Mouse (Mus musculus) ES-Bruce4 (cell line): ENCODE measurements around the gene Slc30a2. TPM values are rescaled to one million over a fixed set of nuclear protein-coding genes. Genes with fewer than 3 reads are reported as not detected.

ENCODE experiments used
- H3K27ac ChIP-seq: 2 replicates; pipeline ENCODE4 v1.5.1; 2012; ENCODE audit warnings: low read length, inconsistent platforms; ENCODE audit not compliant: insufficient read depth
- H3K27me3 ChIP-seq: 2 replicates; pipeline ENCODE4 v1.6.1; 2012; ENCODE audit warnings: mild to moderate bottlenecking, low read length, inconsistent platforms; ENCODE audit not compliant: control insufficient read depth, poor library complexity, insufficient read depth, severe bottlenecking
- H3K36me3 ChIP-seq: 2 replicates; pipeline ENCODE4 v1.6.1; 2012; ENCODE audit warnings: inconsistent platforms, mild to moderate bottlenecking, low read length, moderate library complexity; ENCODE audit not compliant: control insufficient read depth, poor library complexity, insufficient read depth, severe bottlenecking
- H3K4me1 ChIP-seq: one replicate; pipeline ENCODE4 v1.8.1; 2011; ENCODE audit warnings: low read length; ENCODE audit not compliant: control insufficient read depth, insufficient read depth
- H3K4me3 ChIP-seq: 2 replicates; pipeline ENCODE4 v1.5.1; 2011; ENCODE audit warnings: low read depth, mild to moderate bottlenecking, low read length
- H3K9ac ChIP-seq: 2 replicates; pipeline ENCODE4 v1.6.1; 2012; ENCODE audit warnings: low read depth, mild to moderate bottlenecking, inconsistent platforms; ENCODE audit not compliant: poor library complexity, severe bottlenecking
- H3K9me3 ChIP-seq: replicated peaks from 2 replicates; pipeline ENCODE4 v1.6.1; 2012; ENCODE audit warnings: mild to moderate bottlenecking, low read length, inconsistent platforms; ENCODE audit not compliant: control insufficient read depth, poor library complexity, insufficient read depth, severe bottlenecking
- CTCF ChIP-seq: IDR thresholded peaks from one replicate; pipeline ENCODE4 v1.8.1; 2011; ENCODE audit warnings: low read depth, low read length
- EP300 ChIP-seq: IDR thresholded peaks from 2 replicates; pipeline ENCODE4 v1.6.1; 2011; ENCODE audit warnings: low read depth, low read length; ENCODE audit not compliant: insufficient read depth
- POLR2A ChIP-seq: IDR thresholded peaks from one replicate; pipeline ENCODE4 v1.8.1; 2011; ENCODE audit warnings: low read length; ENCODE audit not compliant: insufficient read depth
- polyA plus RNA-seq: library from polyadenylated mRNA; stranded (reverse); fragments of >200 nt; gene quantifications from 2 replicates; pipeline ENCODE4 v1.2.4, GENCODE M21; 2011; ENCODE audit warnings: low read depth; ENCODE audit not compliant: missing spikeins, insufficient read depth, insufficient read length

The Slc30a2 gene
- polyA plus RNA-seq, 1 experiment, result 4.9 TPM

GRCm38 (mm10) chr4:134391636-134392035, 48.7 kb downstream of the Slc30a2 start:
- no peak overlapping the region for H3K9ac ChIP-seq
- H3K27me3 ChIP-seq, result no peaks in the 10 kb centered on the region
- H3K4me3 ChIP-seq, result no peak overlapping the region
- H3K9me3 ChIP-seq, result no peaks in the 10 kb centered on the region; the same call in 1 of the 2 replicates
- peaks cover 3% of the 10 kb centered on the region for H3K4me1 ChIP-seq
- no peak for TF ChIP-seq EP300
- TF ChIP-seq CTCF, result no peak
- no peak for TF ChIP-seq POLR2A
- H3K27ac ChIP-seq, result no peak overlapping the region
- no peaks in the 10 kb centered on the region for H3K36me3 ChIP-seq

- Histone ChIP-seq H3K9ac (no peak overlapping the region), H3K36me3 (no peaks in the 10 kb centered on the region), H3K27ac (no peak overlapping the region), H3K4me3 (peak overlapping the region; percentile 56), H3K9me3 (no peaks in the 10 kb centered on the region; the same call in 1 of the 2 replicates), H3K4me1 (peaks cover 1% of the 10 kb centered on the region), H3K27me3 (no peaks in the 10 kb centered on the region)
- no peak for TF ChIP-seq CTCF
- TF ChIP-seq POLR2A, result no peak
- no peak for TF ChIP-seq EP300
These were observed 49.6 kb downstream of the Slc30a2 start for GRCm38 (mm10) chr4:134392595-134392994.

GRCm38 (mm10) chr4:134393026-134393425, 50.0 kb downstream of the Slc30a2 start:
- Histone ChIP-seq H3K9ac (no peak overlapping the region), H3K27me3 (no peaks in the 10 kb centered on the region), H3K4me1 (peaks cover 3% of the 10 kb centered on the region), H3K9me3 (no peaks in the 10 kb centered on the region; the same call in 1 of the 2 replicates), H3K36me3 (no peaks in the 10 kb centered on the region), H3K4me3 (no peak overlapping the region), H3K27ac (no peak overlapping the region)
- TF ChIP-seq CTCF (peak; percentile 77), EP300 (no peak)

DNA sequence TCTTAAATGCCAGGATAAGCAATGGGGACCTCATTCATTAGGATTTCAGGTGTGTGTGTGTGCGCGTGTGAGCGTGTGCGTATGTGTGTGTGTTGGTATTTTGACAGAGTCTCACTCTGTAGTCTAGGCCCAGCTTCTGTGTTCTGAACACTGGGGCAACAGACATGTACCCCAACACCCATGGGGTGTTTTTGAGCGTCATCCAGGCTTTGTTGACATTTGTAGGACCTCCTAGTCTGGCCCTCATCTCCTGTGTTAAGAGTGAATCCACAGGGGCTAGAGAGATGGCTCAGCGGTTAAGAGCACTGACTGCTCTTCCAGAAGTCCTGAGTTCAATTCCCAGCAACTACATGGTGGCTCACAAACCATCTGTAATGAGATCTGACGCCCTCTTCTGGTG, 52.2 kb downstream of the Slc30a2 start:
- Histone ChIP-seq H3K9ac (no peak overlapping the region), H3K36me3 (no peaks in the 10 kb centered on the region), H3K4me3 (no peak overlapping the region), H3K9me3 (no peaks in the 10 kb centered on the region; the same call in 1 of the 2 replicates), H3K27me3 (no peaks in the 10 kb centered on the region), H3K4me1 (peaks cover 5% of the 10 kb centered on the region), H3K27ac (no peak overlapping the region)
- TF ChIP-seq POLR2A (no peak), EP300 (no peak), CTCF (no peak)

GRCm38 (mm10) chr4:134395977-134396825, 53.2 kb downstream of the Slc30a2 start, which contains the start of gene Pafah2:
Gene Pafah2, plus strand, starts transcription at chr4:134396320.
- Histone ChIP-seq H3K27me3 (no peaks in the 10 kb centered on the region), H3K36me3 (no peaks in the 10 kb centered on the region), H3K4me3 (peak within 1 kb of the TSS; percentile 80), H3K9me3 (no peaks in the 10 kb centered on the region), H3K4me1 (peaks cover 6% of the 10 kb centered on the region), H3K27ac (no peak within 1 kb of the TSS), H3K9ac (0 out of 2 replicates have a peak within 1 kb of the TSS, but pooled peaks have one; percentile 4)
- peak; percentile 83; the same call in 1 of the 2 replicates for TF ChIP-seq EP300
- TF ChIP-seq POLR2A, result no peak
- TF ChIP-seq CTCF, result peak; percentile 96

DNA sequence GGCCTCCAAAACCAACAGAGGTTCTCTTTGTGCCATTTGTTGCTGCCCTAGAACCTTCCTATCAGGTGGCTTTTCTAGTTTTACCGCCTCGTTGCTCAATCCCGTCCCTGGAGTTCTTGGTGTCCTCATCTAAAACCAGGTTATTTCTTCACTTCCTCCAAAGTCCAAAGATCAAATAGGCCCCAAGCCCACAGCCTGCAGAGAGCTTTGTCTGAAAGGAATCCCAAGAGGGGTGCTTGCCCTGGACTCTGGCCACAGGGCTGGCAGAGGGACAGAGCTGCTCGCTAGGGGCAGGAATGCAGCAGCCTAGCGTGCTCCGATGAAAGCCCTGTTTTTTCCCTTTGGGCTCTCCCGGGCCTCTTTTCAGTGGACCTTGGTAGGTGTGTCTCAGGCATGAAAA, 54.1 kb downstream of the Slc30a2 start:
- Histone ChIP-seq H3K9me3 (no peaks in the 10 kb centered on the region), H3K9ac (no peak overlapping the region), H3K4me1 (peaks cover 6% of the 10 kb centered on the region), H3K4me3 (no peak overlapping the region), H3K27me3 (no peaks in the 10 kb centered on the region), H3K27ac (no peak overlapping the region), H3K36me3 (no peaks in the 10 kb centered on the region)
- TF ChIP-seq EP300 (no peak), CTCF (no peak), POLR2A (no peak)
